Comparison of ENCODE assay signal across 18 mouse cellular contexts in genomic region chr7:66164427-66165031, GRCm38 (mm10). TPM values are rescaled to one million over a fixed set of nuclear protein-coding genes. Genes with fewer than 3 reads are reported as not detected.
DNase-seq lines count a peak whose midpoint lies in the region; ATAC-seq lines count a peak whose summit lies in the region.
"Had no signal": no experiment of that assay in that cellular context is flagged by ENCODE, and none has a peak within 500 bp of the region (broad histone marks: within the 10 kb centered on the region; RNA-seq: fewer than 3 reads in every experiment).

No protein-coding gene starts in this region.

- no peak overlapping the region for H3K4me2 ChIP-seq in liver, embryonic 11.5 days
- H3K4me2 ChIP-seq in forebrain, embryonic 15.5 days (replicated peaks): no peak overlapping the region
- no peak overlapping the region for H3K4me2 ChIP-seq in midbrain, embryonic 16.5 days (ENCODE audit: low read length)
- H3K4me2 ChIP-seq: embryonic facial prominence, embryonic 15.5 days; limb, embryonic 12.5 days had no signal

- DNase-seq in heart, adult 11 months: peak; percentile 54
- no peak for DNase-seq in heart, adult 8-10 months (ENCODE audit: low spot score)
- DNase-seq in liver, embryonic 11.5 days (ENCODE audit: low spot score): no peak
- DNase-seq in liver: no peak
- DNase-seq in c-Kit-positive CD71-positive TER-119-positive erythroid progenitor cells, embryonic 14.5 days (ENCODE audit: low spot score): no peak
- DNase-seq in cerebellum, adult 8-10 months: no peak
- DNase-seq: adrenal gland, postnatal 14 days; cerebellum, postnatal 36 days; kidney, postnatal 25 days; thymus, adult 18-20 months had no signal

- H3K4me3 ChIP-seq in liver, embryonic 11.5 days (ENCODE audit: low read depth, low read length): no peak overlapping the region
- no peak overlapping the region for H3K4me3 ChIP-seq in forebrain, embryonic 15.5 days
- no peak overlapping the region for H3K4me3 ChIP-seq in midbrain, embryonic 16.5 days (ENCODE audit: low read depth, low read length)
- H3K4me3 ChIP-seq: embryonic facial prominence, embryonic 15.5 days; heart, embryonic 10.5 days; limb, embryonic 12.5 days; myocyte had no signal

- H3K27me3 ChIP-seq in liver, embryonic 11.5 days (replicated peaks; ENCODE audit: control insufficient read depth, insufficient read depth, low read length): no peaks in the 10 kb centered on the region
- no peaks in the 10 kb centered on the region for H3K27me3 ChIP-seq in forebrain, embryonic 15.5 days
- H3K27me3 ChIP-seq in midbrain, embryonic 16.5 days (ENCODE audit: control insufficient read depth, insufficient read depth, low read depth, low read length): no peaks in the 10 kb centered on the region
- H3K27me3 ChIP-seq: embryonic facial prominence, embryonic 15.5 days; limb, embryonic 12.5 days had no signal

- no peak overlapping the region for H3K9ac ChIP-seq in liver, embryonic 11.5 days (ENCODE audit: low read depth, low read length)
- H3K9ac ChIP-seq in forebrain, embryonic 15.5 days (replicated peaks): no peak overlapping the region
- H3K9ac ChIP-seq in midbrain, embryonic 16.5 days (ENCODE audit: low read depth, low read length): no peak overlapping the region
- H3K9ac ChIP-seq: embryonic facial prominence, embryonic 15.5 days; limb, embryonic 12.5 days had no signal

- H3K4me1 ChIP-seq in liver, embryonic 11.5 days (replicated peaks; ENCODE audit: control insufficient read depth, insufficient read depth, low read length): peaks cover 4% of the 10 kb centered on the region; the same call in 1 of the 2 replicates
- peaks cover 27% of the 10 kb centered on the region for H3K4me1 ChIP-seq in forebrain, embryonic 15.5 days
- H3K4me1 ChIP-seq in midbrain, embryonic 16.5 days (ENCODE audit: control insufficient read depth, insufficient read depth, low read length): peaks cover 6% of the 10 kb centered on the region; the same call in 1 of the 2 replicates
- H3K4me1 ChIP-seq: limb, embryonic 12.5 days had no signal

- WGBS in liver, embryonic 11.5 days: 84% methylated on average over 9 of the region's 9 CpGs
- 36% methylated on average over 9 of the region's 9 CpGs for WGBS in forebrain, embryonic 15.5 days
- WGBS in midbrain, embryonic 16.5 days: 66% methylated on average over 9 of the region's 9 CpGs

- H3K36me3 ChIP-seq in liver, embryonic 11.5 days (ENCODE audit: control insufficient read depth, insufficient read depth, low read length): no peaks in the 10 kb centered on the region
- H3K36me3 ChIP-seq in forebrain, embryonic 15.5 days: no peaks in the 10 kb centered on the region
- no peaks in the 10 kb centered on the region for H3K36me3 ChIP-seq in midbrain, embryonic 16.5 days (ENCODE audit: control insufficient read depth, insufficient read depth, low read length)
- H3K36me3 ChIP-seq: embryonic facial prominence, embryonic 15.5 days; heart, embryonic 10.5 days had no signal

- 0 out of 2 replicates have a peak overlapping the region, but pooled peaks have one; percentile 11 for H3K27ac ChIP-seq in liver, embryonic 11.5 days (ENCODE audit: low read depth, low read length)
- H3K27ac ChIP-seq in forebrain, embryonic 15.5 days (replicated peaks): peak overlapping the region; percentile 70
- 0 out of 2 replicates have a peak overlapping the region, but pooled peaks have one; percentile 2 for H3K27ac ChIP-seq in midbrain, embryonic 16.5 days (ENCODE audit: low read length)
- H3K27ac ChIP-seq: embryonic facial prominence, embryonic 15.5 days; hindbrain, postnatal 0 days; limb, embryonic 12.5 days; macrophage had no signal

- no peak for ATAC-seq in liver, embryonic 11.5 days (replicated peaks; ENCODE audit: low FRiP score)
- peak; percentile 79 for ATAC-seq in forebrain, embryonic 15.5 days (replicated peaks)
- ATAC-seq in midbrain, embryonic 16.5 days: 0 out of 2 replicates have a peak, but pooled peaks have one; percentile 25

- no peaks in the 10 kb centered on the region for H3K9me3 ChIP-seq in liver, embryonic 11.5 days (ENCODE audit: control insufficient read depth, low read length)
- no peaks in the 10 kb centered on the region for H3K9me3 ChIP-seq in forebrain, embryonic 15.5 days
- H3K9me3 ChIP-seq in midbrain, embryonic 16.5 days (replicated peaks; ENCODE audit: control insufficient read depth, low read length, poor library complexity, severe bottlenecking): no peaks in the 10 kb centered on the region
- H3K9me3 ChIP-seq: embryonic facial prominence, embryonic 15.5 days; heart, embryonic 10.5 days; limb, embryonic 12.5 days had no signal

RNA-seq across cellular contexts. Expression of gene Chsy1, which starts 55.2 kb away (rescaled TPM):
- total RNA-seq in heart, adult 8-10 months (2022): 10 to 100 TPM; 11.3 to 14.5 (median 11.5) TPM
- 22.4 and 23.1 TPM in 2 replicates for polyA plus RNA-seq in liver, embryonic 11.5 days (2014; fragmentation: Nextera tagmentation; extraction: Ambion mirVana)
- polyA plus RNA-seq in forebrain, embryonic 15.5 days (2015; fragmentation: Nextera tagmentation; extraction: Ambion mirVana): 13.3 and 13.8 TPM in 2 replicates
- polyA plus RNA-seq in midbrain, embryonic 16.5 days (2015; fragmentation: Nextera tagmentation; extraction: Ambion mirVana): 8.8 and 9.9 TPM in 2 replicates

Comparison
In these comparisons a context has a peak if more than half of its experiments do, and no peak if none do; other contexts are left out.
1. H3K27ac ChIP-seq: peak in every context shown above with its lines; median percentile 70 in forebrain, embryonic 15.5 days; 11 in liver, embryonic 11.5 days; 2 in midbrain, embryonic 16.5 days.